Mouse (Mus musculus) embryo, embryonic 9.5 days (tissue): ENCODE measurements around the gene Reln.

Experiments used
- DNase-seq: peaks from one replicate; pipeline ENCODE4 v3.0.0-alpha.2; 2017; ENCODE audit errors: extremely low spot score

Reln gene

GRCm38 (mm10) chr5:22223940-22224339, 120.6 kb downstream of the Reln start:
- no peak for DNase-seq

GRCm38 (mm10) chr5:22208311-22209021, 136.0 kb downstream of the Reln start:
- DNase-seq = no peak

- no peak for DNase-seq
Measured at GRCm38 (mm10) chr5:22197926-22198325, 146.6 kb downstream of the Reln start.

GRCm38 (mm10) chr5:22196891-22197290, 147.6 kb downstream of the Reln start:
- DNase-seq = no peak

GRCm38 (mm10) chr5:22196476-22196875, 148.0 kb downstream of the Reln start:
- DNase-seq = no peak

GRCm38 (mm10) chr5:22195352-22195941, 149.1 kb downstream of the Reln start:
- no peak for DNase-seq

GRCm38 (mm10) chr5:22191784-22192183, 152.7 kb downstream of the Reln start:
- DNase-seq = no peak

GRCm38 (mm10) chr5:22190333-22190732, 154.2 kb downstream of the Reln start:
- DNase-seq = no peak

- DNase-seq = no peak
Measured at GRCm38 (mm10) chr5:22187599-22187998, 156.9 kb downstream of the Reln start.

GRCm38 (mm10) chr5:22176480-22176879, 168.0 kb downstream of the Reln start:
- no peak for DNase-seq

- no peak for DNase-seq
Measured at GRCm38 (mm10) chr5:22171336-22171735, 173.2 kb downstream of the Reln start.

GRCm38 (mm10) chr5:22164060-22164934, 180.2 kb downstream of the Reln start:
- peak; percentile 46 for DNase-seq

GRCm38 (mm10) chr5:22160935-22161334, 183.6 kb downstream of the Reln start:
- peak; percentile 19 for DNase-seq

GRCm38 (mm10) chr5:22158754-22159153, 185.7 kb downstream of the Reln start:
- DNase-seq = no peak

GRCm38 (mm10) chr5:22153601-22154000, 190.9 kb downstream of the Reln start:
- no peak for DNase-seq

- DNase-seq = no peak
Measured at GRCm38 (mm10) chr5:22141821-22142220, 202.7 kb downstream of the Reln start.

GRCm38 (mm10) chr5:22139015-22139414, 205.5 kb downstream of the Reln start:
- DNase-seq = no peak

- DNase-seq = no peak
Measured at GRCm38 (mm10) chr5:22134402-22134801, 210.1 kb downstream of the Reln start.

- DNase-seq = no peak
Measured at GRCm38 (mm10) chr5:22131730-22132522, 212.6 kb downstream of the Reln start.

GRCm38 (mm10) chr5:22127583-22127982, 216.9 kb downstream of the Reln start:
- no peak for DNase-seq

GRCm38 (mm10) chr5:22119296-22119695, 225.2 kb downstream of the Reln start:
- no peak for DNase-seq

- no peak for DNase-seq
Measured at GRCm38 (mm10) chr5:22118456-22118855, 226.0 kb downstream of the Reln start.
